Mouse (Mus musculus): ENCODE results near the gene Map10.

Gene Map10

GRCm38 (mm10) chr8:125670420-125670819, 802 bp downstream of the Map10 start:
- DNase-seq (ENCODE audit: low spot score) = no peak

GRCm38 (mm10) chr8:125670906-125671305, 1.3 kb downstream of the Map10 start:
- DNase-seq (ENCODE audit: low spot score) = no peak

GRCm38 (mm10) chr8:125671371-125671770, 1.8 kb downstream of the Map10 start:
- DNase-seq (ENCODE audit: low spot score) = no peak

GRCm38 (mm10) chr8:125675796-125676195, 6.2 kb downstream of the Map10 start:
- no peak for DNase-seq (ENCODE audit: low spot score)

- DNase-seq (ENCODE audit: low spot score) = no peak
Measured at GRCm38 (mm10) chr8:125677484-125677883, 7.9 kb downstream of the Map10 start.

- DNase-seq (ENCODE audit: low spot score) = no peak
Measured at GRCm38 (mm10) chr8:125678854-125679648, 9.4 kb downstream of the Map10 start.

GRCm38 (mm10) chr8:125680851-125681408, 11.3 kb downstream of the Map10 start:
- DNase-seq (ENCODE audit: low spot score) = no peak

- DNase-seq (ENCODE audit: low spot score) = no peak
Measured at GRCm38 (mm10) chr8:125685216-125685760, 15.7 kb downstream of the Map10 start.

GRCm38 (mm10) chr8:125686221-125686865, 16.7 kb downstream of the Map10 start:
- DNase-seq (ENCODE audit: low spot score) = no peak

GRCm38 (mm10) chr8:125690166-125690915, 20.7 kb downstream of the Map10 start:
- no peak for DNase-seq (ENCODE audit: low spot score)

GRCm38 (mm10) chr8:125690961-125691360, 21.3 kb downstream of the Map10 start:
- no peak for DNase-seq (ENCODE audit: low spot score)

- no peak for DNase-seq (ENCODE audit: low spot score)
Measured at GRCm38 (mm10) chr8:125692447-125692846, 22.8 kb downstream of the Map10 start.

GRCm38 (mm10) chr8:125693197-125693596, 23.6 kb downstream of the Map10 start:
- DNase-seq (ENCODE audit: low spot score) = no peak

- no peak for DNase-seq (ENCODE audit: low spot score)
Measured at GRCm38 (mm10) chr8:125695951-125696350, 26.3 kb downstream of the Map10 start.

- no peak for DNase-seq (ENCODE audit: low spot score)
Measured at GRCm38 (mm10) chr8:125699391-125700025, 29.9 kb downstream of the Map10 start.

- DNase-seq (ENCODE audit: low spot score) = no peak
Measured at GRCm38 (mm10) chr8:125700407-125700806, 30.8 kb downstream of the Map10 start.

GRCm38 (mm10) chr8:125702868-125703473, 33.4 kb downstream of the Map10 start:
- no peak for DNase-seq (ENCODE audit: low spot score)

GRCm38 (mm10) chr8:125704434-125704833, 34.8 kb downstream of the Map10 start:
- DNase-seq (ENCODE audit: low spot score) = no peak

- DNase-seq (ENCODE audit: low spot score) = no peak
Measured at GRCm38 (mm10) chr8:125705816-125706215, 36.2 kb downstream of the Map10 start.

GRCm38 (mm10) chr8:125709171-125709570, 39.6 kb downstream of the Map10 start:
- DNase-seq (ENCODE audit: low spot score) = no peak

- DNase-seq (ENCODE audit: low spot score) = no peak
Measured at GRCm38 (mm10) chr8:125711514-125711913, 41.9 kb downstream of the Map10 start.
